Mouse (Mus musculus): ENCODE results near the gene Serp2. TPM values are rescaled to one million over a fixed set of nuclear protein-coding genes. Genes with fewer than 3 reads are reported as not detected.

Gene Serp2
- polyA plus RNA-seq, 1 experiment from 2014 or later: 12.7 TPM

GRCm38 (mm10) chr14:76505439-76506220 is 51.1 kb downstream of the Serp2 start:
- peak overlapping the region; percentile 93 for H3K4me3 ChIP-seq (ENCODE audit: low read depth, low read length)
- no peaks in the 10 kb centered on the region; the same call in 1 of the 2 replicates for H3K4me1 ChIP-seq (ENCODE audit: control insufficient read depth, insufficient read depth, low read length)
- peaks cover 20% of the 10 kb centered on the region; the same call in 1 of the 2 replicates for H3K36me3 ChIP-seq (ENCODE audit: control insufficient read depth, insufficient read depth, low read length)
- WGBS: under 1% methylated on average over 31 of the region's 31 CpGs
- peak overlapping the region; percentile 99 for H3K9ac ChIP-seq (replicated peaks; ENCODE audit: low read depth, low read length)
- peak overlapping the region; percentile 100 for H3K27ac ChIP-seq (ENCODE audit: low read length)
- peak; percentile 88 for ATAC-seq (ENCODE audit: insufficient number of reproducible peaks, insufficient read depth, low FRiP score, low read depth)
- peak overlapping the region; percentile 92 for H3K4me2 ChIP-seq (replicated peaks; ENCODE audit: low read depth, low read length)
- H3K27me3 ChIP-seq (ENCODE audit: control insufficient read depth, insufficient read depth, low read length): no peaks in the 10 kb centered on the region
- no peaks in the 10 kb centered on the region for H3K9me3 ChIP-seq (ENCODE audit: control insufficient read depth, low read depth, low read length)

GRCm38 (mm10) chr14:76505101-76505438 is 51.6 kb downstream of the Serp2 start:
- H3K27ac ChIP-seq (ENCODE audit: low read length): peak overlapping the region; percentile 100
- peak overlapping the region; percentile 93 for H3K4me3 ChIP-seq (ENCODE audit: low read depth, low read length)
- ATAC-seq (ENCODE audit: insufficient number of reproducible peaks, insufficient read depth, low FRiP score, low read depth): no peak
- peaks cover 20% of the 10 kb centered on the region; the same call in 1 of the 2 replicates for H3K36me3 ChIP-seq (ENCODE audit: control insufficient read depth, insufficient read depth, low read length)
- H3K9ac ChIP-seq (replicated peaks; ENCODE audit: low read depth, low read length): peak overlapping the region; percentile 99
- no peaks in the 10 kb centered on the region for H3K9me3 ChIP-seq (ENCODE audit: control insufficient read depth, low read depth, low read length)
- under 1% methylated on average over 10 of the region's 10 CpGs for WGBS
- H3K27me3 ChIP-seq (ENCODE audit: control insufficient read depth, insufficient read depth, low read length): no peaks in the 10 kb centered on the region
- peak overlapping the region; percentile 92 for H3K4me2 ChIP-seq (replicated peaks; ENCODE audit: low read depth, low read length)
- peaks cover 3% of the 10 kb centered on the region for H3K4me1 ChIP-seq (ENCODE audit: control insufficient read depth, insufficient read depth, low read length)

- peak overlapping the region; percentile 99 for H3K9ac ChIP-seq (replicated peaks; ENCODE audit: low read depth, low read length)
- peak overlapping the region; percentile 93 for H3K4me3 ChIP-seq (ENCODE audit: low read depth, low read length)
- peaks cover 20% of the 10 kb centered on the region; the same call in 1 of the 2 replicates for H3K36me3 ChIP-seq (ENCODE audit: control insufficient read depth, insufficient read depth, low read length)
- under 1% methylated on average over 52 of the region's 52 CpGs for WGBS
- H3K9me3 ChIP-seq (ENCODE audit: control insufficient read depth, low read depth, low read length): no peaks in the 10 kb centered on the region
- peak overlapping the region; percentile 100 for H3K27ac ChIP-seq (ENCODE audit: low read length)
- H3K4me1 ChIP-seq (ENCODE audit: control insufficient read depth, insufficient read depth, low read length): peaks cover 5% of the 10 kb centered on the region
- H3K4me2 ChIP-seq (replicated peaks; ENCODE audit: low read depth, low read length): peak overlapping the region; percentile 92
- H3K27me3 ChIP-seq (ENCODE audit: control insufficient read depth, insufficient read depth, low read length): no peaks in the 10 kb centered on the region
- ATAC-seq (ENCODE audit: insufficient number of reproducible peaks, insufficient read depth, low FRiP score, low read depth): peak; percentile 94
These were observed 52.5 kb downstream of the Serp2 start for GRCm38 (mm10) chr14:76504121-76504737.

GRCm38 (mm10) chr14:76503231-76503851 is 53.3 kb downstream of the Serp2 start:
- Histone ChIP-seq H3K27ac (ENCODE audit: low read length) (no peak overlapping the region), H3K4me1 (ENCODE audit: control insufficient read depth, insufficient read depth, low read length) (peaks cover 5% of the 10 kb centered on the region), H3K9ac (replicated peaks; ENCODE audit: low read depth, low read length) (0 out of 2 replicates have a peak overlapping the region, but pooled peaks have one; percentile 99), H3K4me3 (ENCODE audit: low read depth, low read length) (peak overlapping the region; percentile 93), H3K4me2 (replicated peaks; ENCODE audit: low read depth, low read length) (peak overlapping the region; percentile 92), H3K9me3 (ENCODE audit: control insufficient read depth, low read depth, low read length) (no peaks in the 10 kb centered on the region), H3K36me3 (ENCODE audit: control insufficient read depth, insufficient read depth, low read length) (peaks cover 20% of the 10 kb centered on the region; the same call in 1 of the 2 replicates), H3K27me3 (ENCODE audit: control insufficient read depth, insufficient read depth, low read length) (no peaks in the 10 kb centered on the region)
- no peak for ATAC-seq (ENCODE audit: insufficient number of reproducible peaks, insufficient read depth, low FRiP score, low read depth)
- WGBS: 12% methylated on average over 13 of the region's 13 CpGs

GRCm38 (mm10) chr14:76500036-76500435 is 56.7 kb downstream of the Serp2 start:
- WGBS: 30% methylated on average over 5 of the region's 5 CpGs
- ATAC-seq (ENCODE audit: insufficient number of reproducible peaks, insufficient read depth, low FRiP score, low read depth): no peak
- H3K4me1 ChIP-seq (ENCODE audit: control insufficient read depth, insufficient read depth, low read length): peaks cover 5% of the 10 kb centered on the region
- no peak overlapping the region for H3K4me3 ChIP-seq (ENCODE audit: low read depth, low read length)
- H3K36me3 ChIP-seq (ENCODE audit: control insufficient read depth, insufficient read depth, low read length): no peaks in the 10 kb centered on the region
- no peaks in the 10 kb centered on the region for H3K27me3 ChIP-seq (ENCODE audit: control insufficient read depth, insufficient read depth, low read length)
- peak overlapping the region; percentile 58; the same call in 1 of the 2 replicates for H3K27ac ChIP-seq (ENCODE audit: low read length)
- no peak overlapping the region for H3K9ac ChIP-seq (replicated peaks; ENCODE audit: low read depth, low read length)
- H3K4me2 ChIP-seq (replicated peaks; ENCODE audit: low read depth, low read length): no peak overlapping the region
- no peaks in the 10 kb centered on the region for H3K9me3 ChIP-seq (ENCODE audit: control insufficient read depth, low read depth, low read length)

GRCm38 (mm10) chr14:76499492-76499891 is 57.2 kb downstream of the Serp2 start:
- Histone ChIP-seq H3K9ac (replicated peaks; ENCODE audit: low read depth, low read length) (no peak overlapping the region), H3K9me3 (ENCODE audit: control insufficient read depth, low read depth, low read length) (no peaks in the 10 kb centered on the region), H3K4me2 (replicated peaks; ENCODE audit: low read depth, low read length) (no peak overlapping the region), H3K4me3 (ENCODE audit: low read depth, low read length) (no peak overlapping the region), H3K27me3 (ENCODE audit: control insufficient read depth, insufficient read depth, low read length) (no peaks in the 10 kb centered on the region), H3K4me1 (ENCODE audit: control insufficient read depth, insufficient read depth, low read length) (peaks cover 5% of the 10 kb centered on the region), H3K27ac (ENCODE audit: low read length) (no peak overlapping the region), H3K36me3 (ENCODE audit: control insufficient read depth, insufficient read depth, low read length) (no peaks in the 10 kb centered on the region)
- ATAC-seq (ENCODE audit: insufficient number of reproducible peaks, insufficient read depth, low FRiP score, low read depth): no peak
- WGBS: 52% methylated on average over 6 of the region's 6 CpGs

GRCm38 (mm10) chr14:76498210-76498609 is 58.5 kb downstream of the Serp2 start:
- Histone ChIP-seq H3K4me3 (ENCODE audit: low read depth, low read length) (no peak overlapping the region), H3K4me1 (ENCODE audit: control insufficient read depth, insufficient read depth, low read length) (peaks cover 5% of the 10 kb centered on the region), H3K27me3 (ENCODE audit: control insufficient read depth, insufficient read depth, low read length) (no peaks in the 10 kb centered on the region), H3K9me3 (ENCODE audit: control insufficient read depth, low read depth, low read length) (no peaks in the 10 kb centered on the region), H3K36me3 (ENCODE audit: control insufficient read depth, insufficient read depth, low read length) (no peaks in the 10 kb centered on the region; the same call in 1 of the 2 replicates), H3K27ac (ENCODE audit: low read length) (no peak overlapping the region), H3K9ac (replicated peaks; ENCODE audit: low read depth, low read length) (no peak overlapping the region), H3K4me2 (replicated peaks; ENCODE audit: low read depth, low read length) (no peak overlapping the region)
- ATAC-seq (ENCODE audit: insufficient number of reproducible peaks, insufficient read depth, low FRiP score, low read depth): no peak
- WGBS: 64% methylated on average over 7 of the region's 7 CpGs

GRCm38 (mm10) chr14:76497187-76497586 is 59.5 kb downstream of the Serp2 start:
- Histone ChIP-seq H3K9me3 (ENCODE audit: control insufficient read depth, low read depth, low read length) (no peaks in the 10 kb centered on the region), H3K9ac (replicated peaks; ENCODE audit: low read depth, low read length) (no peak overlapping the region), H3K36me3 (ENCODE audit: control insufficient read depth, insufficient read depth, low read length) (no peaks in the 10 kb centered on the region; the same call in 1 of the 2 replicates), H3K27me3 (ENCODE audit: control insufficient read depth, insufficient read depth, low read length) (no peaks in the 10 kb centered on the region), H3K4me3 (ENCODE audit: low read depth, low read length) (no peak overlapping the region), H3K4me2 (replicated peaks; ENCODE audit: low read depth, low read length) (no peak overlapping the region), H3K27ac (ENCODE audit: low read length) (no peak overlapping the region), H3K4me1 (ENCODE audit: control insufficient read depth, insufficient read depth, low read length) (peaks cover 5% of the 10 kb centered on the region)
- WGBS: 75% methylated on average over 9 of the region's 9 CpGs
- ATAC-seq (ENCODE audit: insufficient number of reproducible peaks, insufficient read depth, low FRiP score, low read depth): no peak

Measured in stomach, embryonic 14.5 days (tissue).